Mouse (Mus musculus) layer of hippocampus, postnatal 36 days (tissue): ENCODE measurements around the gene Hemk1. TPM values are rescaled to one million over a fixed set of nuclear protein-coding genes. Genes with fewer than 3 reads are reported as not detected.

Experiments
- DNase-seq, 2 experiments: peaks; one replicate each; pipeline ENCODE4 v3.0.0; 2022
- total RNA-seq, 2 experiments: library from RNA; stranded (reverse); gene quantifications; 2 replicates each; pipeline ENCODE4 v1.2.3; 2021

The Hemk1 gene
- total RNA-seq, result 10 to 100 TPM; 17.2 to 19.5 TPM

DNA sequence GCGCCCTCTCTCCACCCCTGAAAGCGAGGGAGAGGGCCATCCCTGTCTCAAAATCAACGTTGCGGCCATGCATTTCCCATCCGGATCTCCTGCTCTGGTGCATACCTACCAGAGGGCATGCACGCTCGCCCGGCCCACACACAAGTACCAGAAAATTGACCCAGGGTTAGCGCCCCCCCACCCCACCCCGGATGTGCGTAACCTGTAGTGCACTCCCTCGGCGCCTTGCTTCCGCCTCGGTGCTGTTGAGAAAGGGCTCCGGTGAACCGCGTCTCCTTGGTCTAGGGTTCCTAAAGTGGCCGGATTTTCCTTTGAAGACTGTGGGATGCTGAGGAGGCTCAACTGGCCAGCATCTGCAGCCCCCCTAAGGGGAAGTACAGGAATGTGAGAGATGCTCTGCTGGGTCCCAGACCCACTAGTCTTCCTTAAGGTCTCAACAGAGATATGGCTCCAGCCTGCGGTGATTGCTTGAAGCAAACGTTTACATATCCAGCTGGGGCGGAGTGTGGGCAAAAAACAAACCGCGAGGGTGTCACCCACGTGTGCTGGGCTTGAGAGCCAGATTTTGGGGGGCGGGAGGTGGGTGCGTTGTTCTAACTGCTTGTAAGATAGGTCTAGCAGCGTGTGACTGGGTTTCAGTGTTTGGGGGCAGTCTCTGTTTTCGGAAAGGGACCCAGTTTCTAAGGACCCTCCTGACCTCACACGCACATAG lies at the start of gene Hemk1:
Gene Hemk1 (minus strand): TSS at position 179 of the 712 bp plus-strand sequence.
- DNase-seq, result peak; percentile 71 to 76

DNA sequence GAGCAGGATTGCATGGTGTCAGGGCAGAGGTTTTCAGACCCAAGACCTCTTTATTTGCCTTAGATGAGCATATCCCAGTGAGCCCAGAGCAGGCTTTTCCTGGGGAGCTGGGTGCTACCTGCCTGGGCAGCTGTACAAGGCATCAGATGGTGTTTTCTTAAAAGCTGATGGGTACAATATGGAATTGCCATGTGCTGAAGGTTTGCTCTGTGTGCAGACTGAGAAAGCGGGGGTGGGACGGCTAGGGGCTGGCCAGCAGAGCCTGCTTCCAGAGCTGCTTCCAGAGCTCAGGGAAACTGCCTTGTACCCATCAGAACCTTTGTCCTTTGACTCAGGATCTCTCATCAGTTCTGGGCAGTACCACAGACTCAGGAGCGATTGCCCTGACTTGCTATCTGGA lies 49.6 kb upstream of the Hemk1 start:
- peak in 1 of 2 experiments; percentile 17 for DNase-seq

DNA sequence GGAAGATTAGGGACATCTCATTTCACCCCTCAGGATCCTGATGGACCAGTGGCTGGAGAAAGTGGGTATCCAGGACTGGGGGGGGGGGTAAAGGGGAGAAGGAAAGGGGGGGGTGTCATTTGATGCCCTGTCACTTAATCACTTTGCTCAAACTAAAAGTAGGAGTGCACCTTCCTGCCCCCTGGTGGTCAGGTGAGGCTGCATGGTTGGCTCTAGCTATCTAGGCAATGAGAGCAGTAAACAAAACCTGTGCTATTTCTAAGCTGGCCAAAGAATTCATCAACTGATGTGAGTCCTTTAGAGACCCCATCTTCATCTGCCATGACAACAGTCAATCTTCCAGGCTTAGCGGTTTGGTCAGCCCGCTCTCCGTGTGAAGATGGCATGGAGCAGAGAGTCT lies 48.6 kb upstream of the Hemk1 start:
- DNase-seq, result no peak

DNA sequence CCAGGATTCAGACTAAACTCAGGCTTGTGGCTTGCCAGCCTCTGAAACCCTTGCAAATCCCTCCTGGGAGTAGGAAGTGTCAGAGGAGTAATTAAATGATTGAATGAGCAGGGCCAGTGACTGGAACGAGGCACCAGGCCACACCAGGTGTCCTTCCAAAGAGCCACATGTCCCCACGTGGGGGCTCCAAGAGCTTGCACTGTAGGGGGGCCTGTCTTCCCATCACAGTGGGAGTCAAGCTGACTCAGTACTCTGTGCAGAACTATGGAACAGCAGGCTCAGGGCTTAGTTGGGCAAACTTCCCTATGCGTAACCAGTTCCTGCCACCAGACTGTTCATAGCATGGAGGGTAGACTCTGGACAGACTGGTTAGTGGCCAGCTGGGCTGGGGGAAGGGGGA lies 46.2 kb upstream of the Hemk1 start:
- DNase-seq, result no peak

DNA sequence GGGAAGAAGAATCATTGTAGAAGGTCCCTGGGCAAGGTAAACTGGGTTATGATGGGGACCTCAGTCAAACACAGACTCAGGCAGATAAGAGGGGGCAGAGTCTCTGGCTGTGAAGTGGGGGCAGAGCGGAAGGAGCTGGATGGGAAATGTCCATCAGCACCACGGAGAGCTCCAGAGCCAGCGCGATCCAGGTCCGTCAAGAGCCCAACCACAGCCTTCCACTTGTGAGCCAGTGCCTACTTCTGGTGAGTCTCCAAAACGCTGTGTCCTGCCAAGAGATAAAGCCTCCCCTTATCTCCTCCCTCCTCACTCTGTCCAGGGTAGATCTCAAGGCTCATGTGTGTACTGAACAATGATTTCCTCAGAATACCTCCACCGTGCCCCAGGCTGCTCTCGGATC lies 43.6 kb upstream of the Hemk1 start:
- DNase-seq, result no peak

DNA sequence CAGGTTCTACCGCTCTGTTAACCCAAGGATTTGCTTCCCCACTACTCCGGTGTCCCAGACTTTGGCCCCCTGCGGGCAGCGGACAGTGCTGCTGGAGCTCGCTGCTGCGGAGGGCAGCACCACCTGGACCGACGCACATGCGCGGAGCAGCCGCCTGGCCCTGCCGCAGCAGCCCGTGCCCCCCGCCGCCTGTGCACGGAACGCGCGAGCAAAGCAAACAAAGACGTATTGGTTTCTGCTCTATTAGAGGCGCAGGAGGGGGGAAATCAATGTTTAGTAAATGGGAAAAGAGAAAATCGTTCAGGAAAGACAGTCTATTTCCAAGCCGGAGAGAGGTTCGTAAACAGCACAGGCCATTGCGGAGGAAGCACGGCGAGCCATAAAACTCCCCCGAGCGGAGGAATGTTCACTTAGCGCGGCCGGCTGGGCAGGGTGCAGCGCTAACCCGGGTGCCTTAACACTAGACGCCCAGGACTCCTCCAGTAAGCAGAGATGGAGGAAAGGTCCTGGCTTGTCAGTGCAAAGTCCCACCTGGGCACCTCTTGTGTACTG lies 39.9 kb upstream of the Hemk1 start:
- DNase-seq, result no peak

DNA sequence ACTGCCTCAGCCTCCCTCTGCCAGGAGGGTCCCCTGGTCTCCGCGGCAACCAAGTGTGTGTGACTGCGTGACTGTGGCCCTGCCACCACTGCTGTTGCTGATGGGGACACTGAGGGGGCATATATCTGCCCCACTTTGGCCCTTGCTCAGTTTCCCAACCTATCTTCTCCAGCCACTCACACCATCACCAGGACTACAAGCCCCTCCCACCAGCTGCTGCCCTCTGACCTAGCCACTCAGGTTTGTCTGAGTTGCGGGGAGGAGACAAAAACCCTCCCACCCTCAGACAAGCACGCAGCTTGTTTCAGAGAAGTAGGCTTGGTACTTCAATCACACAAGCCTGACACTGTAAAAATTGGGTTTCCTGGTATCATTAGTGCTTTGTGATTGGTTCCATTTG lies 37.3 kb upstream of the Hemk1 start:
- DNase-seq, result no peak

DNA sequence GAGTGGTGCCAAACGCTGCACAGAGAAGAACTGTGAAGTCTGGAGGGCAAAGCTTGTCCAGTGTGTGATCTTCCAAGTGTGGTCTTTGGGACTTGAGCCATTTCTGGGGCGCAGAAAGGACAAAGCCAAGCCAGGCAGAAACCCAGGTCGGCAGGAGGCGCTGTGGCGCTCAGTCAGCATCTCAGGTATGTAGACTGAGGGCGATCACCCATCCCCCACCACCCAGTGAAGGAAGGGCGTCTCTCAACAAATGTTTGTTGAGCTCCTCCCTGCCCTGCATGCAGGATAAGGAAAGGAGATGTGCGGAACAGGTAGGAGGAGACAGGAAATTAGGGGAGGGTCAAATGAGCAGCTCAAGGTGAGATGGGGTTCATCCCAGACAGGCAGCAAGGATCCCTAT lies 36.5 kb upstream of the Hemk1 start:
- no peak for DNase-seq

DNA sequence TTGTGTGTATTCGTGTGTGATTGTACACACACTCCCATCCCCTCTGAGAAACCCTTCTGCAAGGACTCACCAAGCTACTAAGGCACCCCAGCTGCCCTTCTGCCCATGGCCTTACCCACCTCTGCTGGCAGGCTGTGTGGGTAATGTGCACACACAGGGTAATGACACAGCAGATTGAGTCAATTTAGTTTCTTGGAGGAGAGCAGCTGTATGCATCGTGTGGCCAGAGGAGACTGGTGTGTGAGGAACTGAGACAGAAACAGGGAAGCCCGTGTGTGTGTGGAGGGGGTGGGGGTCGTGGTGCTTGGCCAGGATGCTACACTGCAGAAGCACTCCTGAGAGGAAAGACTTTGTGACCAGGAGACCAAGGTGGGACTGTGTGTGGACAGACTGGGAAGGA lies 34.3 kb upstream of the Hemk1 start:
- DNase-seq, result no peak

DNA sequence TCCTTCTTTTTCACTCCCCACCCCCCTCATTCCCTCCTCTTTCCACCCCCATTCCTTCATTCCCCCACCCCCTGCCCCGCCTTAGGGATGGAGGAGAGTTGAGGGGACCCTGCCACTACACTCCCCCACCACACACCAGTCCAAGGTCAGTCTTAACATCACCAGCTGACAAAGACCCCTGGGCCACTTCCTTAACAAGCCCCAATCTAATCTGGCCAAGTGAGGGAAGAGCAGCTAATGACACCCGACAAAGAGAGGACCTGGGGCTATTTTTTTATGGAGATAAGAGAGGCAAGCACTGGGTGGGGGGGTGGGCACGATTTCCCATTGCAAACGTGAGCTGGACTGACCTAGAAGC lies 31.9 kb upstream of the Hemk1 start:
- DNase-seq, result no peak

DNA sequence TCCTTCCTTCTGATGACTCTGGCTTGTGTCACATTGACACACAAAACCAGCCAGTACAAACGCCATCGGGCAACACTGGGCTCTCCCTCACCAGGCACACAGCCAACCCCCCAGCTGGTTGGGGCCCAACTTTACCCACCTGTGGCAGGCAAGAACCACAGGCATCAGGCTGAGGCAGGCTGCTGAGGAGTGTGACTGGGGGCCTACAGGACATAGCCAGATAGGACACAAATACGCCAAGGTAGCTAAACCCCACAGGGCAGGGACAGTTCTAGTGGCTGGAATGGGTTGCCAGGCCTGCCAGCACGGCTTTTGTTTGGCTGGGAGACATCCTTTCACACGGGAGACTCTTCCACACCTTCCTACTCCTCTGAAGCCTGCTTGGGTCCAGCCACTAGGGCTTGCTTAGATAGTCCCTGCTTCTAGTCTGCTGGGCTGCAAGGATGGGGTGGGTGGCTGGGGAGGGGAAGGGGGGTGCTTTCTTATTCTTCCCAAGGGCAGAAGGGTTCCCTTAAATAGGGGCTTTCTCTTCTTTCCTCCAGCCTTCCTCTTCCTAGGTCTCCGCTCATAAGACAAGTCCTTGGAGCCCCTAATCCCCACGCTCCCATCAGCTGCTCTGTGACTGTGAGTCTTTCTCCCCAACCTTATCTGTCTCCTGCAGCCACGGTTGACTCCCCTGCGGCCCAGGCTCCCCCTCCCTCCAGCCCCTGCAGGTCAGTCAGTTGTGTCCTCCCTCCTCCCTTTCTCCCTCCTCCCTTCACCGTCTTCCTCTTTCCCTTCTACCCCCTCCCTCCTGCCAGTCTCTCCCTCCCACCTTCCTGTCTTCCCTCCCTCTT lies 31.3 kb upstream of the Hemk1 start:
- DNase-seq, result no peak

DNA sequence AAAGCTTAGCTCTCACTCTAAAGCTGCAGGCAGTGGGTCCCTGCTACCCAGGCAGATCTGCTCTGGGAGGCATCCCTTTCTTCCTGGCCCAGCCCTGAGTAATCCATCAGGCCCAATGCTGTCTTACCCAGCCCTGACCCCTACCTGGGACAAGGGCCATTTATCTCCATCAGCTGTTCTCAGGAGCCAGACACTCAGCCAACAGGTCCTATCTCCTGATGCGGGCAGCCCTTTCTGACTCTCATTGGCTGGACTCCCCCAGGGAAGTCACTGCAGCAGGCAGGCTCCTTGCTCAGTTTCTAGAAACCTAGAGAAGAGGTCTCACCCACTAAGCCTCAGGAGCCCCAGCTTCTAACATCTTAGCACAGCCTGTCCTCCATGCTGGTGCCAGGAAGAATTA lies 30.2 kb upstream of the Hemk1 start:
- no peak for DNase-seq

DNA sequence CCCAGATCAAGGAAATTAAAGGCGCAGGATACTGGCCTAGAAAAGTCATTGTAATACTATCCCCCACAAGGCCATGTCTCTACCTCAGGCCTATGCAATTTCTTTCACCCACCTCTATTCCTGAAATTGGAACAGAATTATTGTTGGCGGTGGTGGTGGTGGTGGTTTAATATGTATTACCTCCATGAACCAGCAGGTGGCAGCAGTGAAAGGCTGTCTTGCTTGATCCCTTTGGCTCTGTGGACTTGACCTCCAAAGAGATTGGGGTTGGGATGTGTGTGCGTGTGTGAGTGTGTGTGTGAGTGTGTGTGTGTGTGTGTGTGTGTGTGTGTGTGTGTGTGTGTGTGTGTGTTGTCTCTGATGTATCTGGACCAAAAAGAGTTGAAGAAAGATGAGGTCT lies 28.5 kb upstream of the Hemk1 start:
- peak; percentile 12 to 20 for DNase-seq

DNA sequence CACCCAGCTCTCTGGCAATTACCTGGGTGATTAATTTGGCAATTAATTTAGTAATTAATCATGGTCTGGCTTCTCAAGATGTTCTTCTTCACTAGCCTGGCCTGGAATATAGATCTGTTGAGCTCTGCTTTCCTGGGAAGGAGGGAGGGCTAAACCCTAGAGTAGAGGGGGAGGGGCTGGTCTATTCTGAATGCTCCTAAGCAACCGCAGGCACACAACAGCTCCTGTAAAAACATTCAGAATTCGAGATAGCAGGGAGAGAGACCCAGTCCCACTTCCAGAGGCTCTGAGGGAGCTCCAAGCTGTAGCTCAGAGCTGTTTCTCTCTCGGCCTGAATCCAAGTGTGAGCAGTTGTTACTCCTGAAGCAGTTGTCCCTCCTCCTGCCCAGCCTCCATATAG lies 22.8 kb upstream of the Hemk1 start:
- DNase-seq, result no peak

DNA sequence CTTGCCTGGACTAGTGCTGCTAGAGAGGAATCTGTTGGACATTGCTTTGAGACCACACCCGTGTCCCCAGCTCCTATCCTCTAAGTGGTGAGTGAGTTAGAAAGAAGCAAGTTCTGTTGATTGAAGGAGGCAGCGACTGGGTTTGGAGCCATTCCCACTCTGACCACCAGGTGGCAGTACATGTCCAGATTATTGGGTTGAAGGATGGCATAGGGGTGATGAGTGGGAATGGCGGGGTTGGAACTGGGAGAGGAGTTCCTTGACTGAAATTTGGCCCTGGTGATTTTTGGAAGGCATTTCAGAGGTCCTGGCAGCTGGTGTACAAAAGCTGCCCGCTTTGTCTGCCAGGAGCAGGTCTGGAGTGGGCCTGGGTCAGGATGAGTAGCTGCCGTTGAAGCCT lies 19.5 kb upstream of the Hemk1 start:
- DNase-seq, result peak; percentile 73 to 84

DNA sequence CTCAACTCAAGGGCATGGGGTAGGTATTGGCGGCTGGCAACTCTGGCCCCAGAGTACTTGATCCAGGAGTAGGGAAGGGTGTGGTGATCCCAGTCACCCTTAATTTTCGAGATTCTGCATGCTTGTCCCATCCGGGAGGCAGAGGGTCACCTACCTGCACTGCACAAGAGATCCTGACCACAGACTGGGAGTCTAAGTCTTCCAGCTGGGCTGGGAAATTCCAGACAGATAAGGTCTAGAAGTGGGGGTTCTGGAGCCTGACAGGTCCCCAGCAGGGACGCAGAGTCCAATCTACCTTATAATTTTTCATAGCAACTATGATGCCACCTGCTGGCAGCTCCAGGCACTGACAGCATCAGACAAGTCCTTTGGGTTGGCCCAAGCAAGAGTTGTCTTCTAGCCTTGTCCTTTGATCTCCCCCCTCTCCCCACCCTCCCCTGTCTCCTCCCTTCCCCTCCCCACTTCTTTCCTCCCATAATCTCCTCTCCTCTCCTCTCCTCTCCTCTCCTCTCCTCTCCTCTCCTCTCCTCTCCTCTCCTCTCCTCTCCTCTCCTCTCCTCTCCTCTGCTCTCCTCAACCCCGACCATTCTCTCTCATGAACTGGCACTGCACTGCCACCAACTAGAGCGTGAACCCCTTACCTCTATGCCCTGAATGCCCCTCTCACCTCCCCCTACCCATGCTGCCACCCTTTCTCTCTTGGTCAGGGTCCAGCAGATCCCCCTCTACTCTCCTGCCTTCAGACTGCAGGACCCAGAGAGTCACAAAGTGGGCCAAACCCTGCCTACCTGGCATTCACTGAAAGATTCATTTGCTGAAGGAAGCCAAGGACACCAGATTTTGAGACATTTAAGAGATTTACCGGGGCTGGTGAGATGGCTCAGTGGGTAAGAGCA lies 18.0 kb upstream of the Hemk1 start:
- peak; percentile 35 to 60 for DNase-seq

DNA sequence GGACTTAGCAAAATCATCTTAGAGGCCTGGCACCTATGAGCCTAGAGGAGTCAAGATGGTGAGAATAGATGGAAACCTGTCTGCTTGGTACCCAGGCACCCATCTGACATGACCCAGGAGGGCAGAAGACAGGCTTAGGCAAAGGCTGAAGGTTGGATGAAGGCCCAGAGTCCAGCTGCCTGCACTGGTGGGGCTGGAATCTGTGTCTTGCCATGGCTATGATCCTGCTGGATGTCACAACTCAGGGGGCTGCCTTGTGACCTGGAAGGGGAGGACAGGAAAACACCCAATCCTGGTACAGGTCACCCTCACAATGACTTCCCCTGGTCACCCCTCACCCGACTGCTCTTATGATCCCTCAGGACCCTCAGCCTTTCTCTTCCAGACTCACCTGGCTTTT lies 16.7 kb upstream of the Hemk1 start:
- DNase-seq, result no peak

DNA sequence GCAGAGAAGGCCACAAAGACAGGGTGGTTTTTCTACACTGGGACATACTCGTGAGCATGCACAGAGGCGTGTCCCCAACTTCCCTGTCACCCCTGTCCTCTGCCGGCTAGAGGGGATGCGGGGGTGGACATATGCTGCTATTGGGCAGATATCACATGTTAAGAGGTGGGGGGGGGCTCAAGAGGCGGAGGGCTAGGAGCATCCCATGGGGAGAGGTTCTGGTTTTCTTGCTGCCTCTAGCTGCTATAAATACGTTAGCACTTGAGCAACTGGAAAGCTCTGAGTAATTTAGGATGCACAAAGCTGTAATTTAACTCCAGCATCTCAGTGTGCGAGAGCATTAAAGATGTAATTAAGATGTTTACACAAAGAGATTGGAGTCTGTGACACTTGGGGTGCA lies 11.2 kb upstream of the Hemk1 start:
- no peak for DNase-seq

DNA sequence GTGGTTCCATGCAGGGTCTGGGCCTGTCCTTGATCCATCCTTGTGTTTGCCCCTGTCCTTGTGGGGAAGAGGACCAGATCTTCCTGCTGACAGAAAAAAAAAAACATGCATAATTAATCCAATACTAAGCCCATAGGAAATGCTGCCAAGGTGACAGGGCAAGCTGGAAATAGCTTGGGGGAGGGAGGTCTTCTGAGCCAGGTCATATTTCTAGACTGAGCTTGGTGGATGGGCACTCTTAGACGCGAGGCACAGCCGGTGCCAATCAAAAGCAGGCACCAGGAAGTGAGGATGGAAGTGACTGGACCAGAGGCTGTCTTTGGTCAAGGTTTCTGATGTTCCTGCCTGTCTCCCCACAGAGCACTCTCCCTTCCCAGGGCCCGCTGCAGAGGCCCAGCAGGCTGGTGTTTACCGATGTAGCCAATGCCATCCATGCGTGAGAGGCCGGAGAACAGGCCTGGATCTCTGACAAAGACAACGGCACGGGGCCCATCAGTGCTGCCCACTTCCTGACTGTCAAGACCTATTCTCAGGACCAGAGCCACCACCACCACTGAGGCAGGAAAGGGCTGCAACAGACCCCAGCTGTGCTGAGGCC lies 9.5 kb upstream of the Hemk1 start:
- DNase-seq, result no peak

DNA sequence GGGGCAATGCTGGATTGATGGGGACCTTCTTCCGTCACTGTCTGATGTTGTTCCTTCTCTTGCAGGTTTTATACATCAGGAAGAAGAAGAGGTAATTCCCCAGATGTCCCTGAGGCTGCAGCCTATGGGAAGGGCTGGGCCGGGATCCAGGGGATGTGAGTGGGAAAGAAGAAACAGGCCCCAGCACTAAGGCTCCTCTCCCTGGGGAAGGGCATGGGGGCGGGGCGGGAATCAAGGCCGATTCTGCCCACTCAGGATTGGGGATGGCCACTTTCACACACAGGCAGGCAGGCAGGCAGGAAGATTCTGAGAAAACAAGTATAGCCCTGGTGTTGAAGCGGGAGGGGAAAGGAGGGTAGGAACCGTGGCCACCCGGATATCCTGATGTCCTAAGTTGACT lies 7.9 kb upstream of the Hemk1 start:
- DNase-seq, result no peak

DNA sequence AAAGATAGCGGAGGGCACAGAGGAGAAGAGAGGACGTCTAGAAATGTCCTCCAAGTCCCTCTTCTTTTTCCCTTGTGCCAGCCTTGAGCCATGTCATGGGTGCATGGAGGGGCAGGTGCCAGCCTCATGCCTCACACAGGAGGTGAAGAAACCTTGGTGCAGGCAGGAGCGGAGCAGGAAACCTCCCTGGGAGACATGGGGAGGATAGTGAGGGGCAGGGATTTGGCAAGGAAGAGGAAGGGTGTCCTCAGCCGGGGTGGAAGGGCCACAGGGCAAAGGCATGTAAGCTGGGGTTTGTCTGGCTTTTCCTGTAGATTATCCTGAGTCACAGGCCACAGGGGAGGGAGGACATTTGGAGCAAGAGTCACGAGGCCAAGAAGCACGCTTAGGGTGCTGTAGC lies 5.9 kb upstream of the Hemk1 start:
- no peak for DNase-seq

DNA sequence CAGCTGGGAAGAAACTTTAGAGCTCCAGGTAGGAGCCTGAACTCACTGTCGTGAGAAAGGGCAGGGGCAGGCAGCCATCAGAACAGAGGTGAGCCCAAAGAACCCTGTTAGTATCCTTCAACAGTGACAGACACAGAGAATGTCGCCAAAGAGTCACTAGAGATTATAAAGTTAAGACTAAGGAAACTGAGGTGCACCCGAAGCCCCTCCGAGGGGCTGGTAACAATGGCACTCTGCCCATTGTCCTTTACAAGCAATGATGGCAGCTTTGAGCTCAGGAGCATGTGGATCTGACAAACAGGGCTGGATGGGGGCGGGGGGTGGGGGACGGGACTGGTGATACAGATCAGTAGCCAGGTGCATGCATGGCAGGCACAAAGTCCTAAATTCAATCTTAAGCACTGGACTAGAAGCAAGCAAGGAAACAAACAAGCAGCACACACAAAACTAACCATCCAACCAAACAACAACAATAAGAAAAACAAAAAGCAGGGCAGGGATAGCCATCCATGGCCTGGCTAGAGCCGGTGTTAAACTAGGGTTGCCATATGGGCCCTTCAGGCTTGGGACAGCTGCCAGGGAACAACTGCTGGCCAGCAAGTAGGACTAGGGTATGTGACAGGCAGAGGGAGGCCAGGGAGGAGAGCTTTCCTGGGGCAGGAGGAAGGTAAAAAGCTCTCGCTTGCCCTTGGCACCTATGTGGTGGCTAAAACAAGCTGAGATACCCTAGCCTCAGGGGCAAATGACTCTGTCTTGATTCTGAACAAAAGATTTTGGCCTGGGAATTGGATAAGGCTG lies 5.2 kb upstream of the Hemk1 start:
- DNase-seq, result no peak
